Mouse (Mus musculus): ENCODE results near the gene Aqp12. TPM values are rescaled to one million over a fixed set of nuclear protein-coding genes. Genes with fewer than 3 reads are reported as not detected.

Gene Aqp12
- polyA plus RNA-seq, 1 experiment = 0.42 TPM

GRCm38 (mm10) chr1:93030060-93030459 is 23.9 kb downstream of the Aqp12 start:
- DNase-seq = no peak
- no peak overlapping the region for H3K4me3 ChIP-seq (ENCODE audit: control insufficient read depth, insufficient read depth, low read length)
- no peak overlapping the region for H3K27ac ChIP-seq (ENCODE audit: control insufficient read depth, insufficient read depth, low read length)
- no peaks in the 10 kb centered on the region for H3K4me1 ChIP-seq (replicated peaks; ENCODE audit: control insufficient read depth, insufficient read depth, low read length)
- TF ChIP-seq CTCF (IDR thresholded peaks at IDR 0.05; ENCODE audit: borderline replicate concordance, control insufficient read depth, extremely low read depth, insufficient read depth, low read length, poor library complexity) (no peak), POLR2A (IDR thresholded peaks at IDR 0.05; ENCODE audit: control insufficient read depth, extremely low read depth, insufficient read depth, low read length, poor library complexity) (no peak)
- no peaks in the 10 kb centered on the region for H3K27me3 ChIP-seq (ENCODE audit: control insufficient read depth, insufficient read depth, low read length)
- H3K36me3 ChIP-seq (ENCODE audit: control insufficient read depth, insufficient read depth, low read length) = no peaks in the 10 kb centered on the region
- WGBS = 77% methylated on average over 2 of the region's 2 CpGs

DNA sequence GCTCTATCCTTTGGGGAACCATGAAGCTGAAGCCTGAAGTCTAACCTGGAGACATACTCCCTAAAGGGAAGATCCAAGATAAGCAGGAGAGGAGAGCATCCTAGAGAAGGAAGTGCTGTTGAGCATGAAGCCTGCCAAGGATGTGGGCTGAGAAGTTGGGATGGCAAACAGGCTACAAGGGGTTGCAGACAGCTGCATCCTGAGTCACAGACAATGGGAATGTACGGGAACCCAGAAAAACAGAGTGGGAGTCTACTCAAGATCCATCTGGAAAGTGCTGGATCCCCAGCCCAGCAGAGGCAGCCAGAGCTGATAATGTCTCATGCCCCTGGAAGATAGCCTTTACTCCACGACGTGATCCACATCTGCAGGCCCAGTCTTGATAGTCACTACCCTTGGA is 25.1 kb downstream of the Aqp12 start:
- Histone ChIP-seq H3K27ac (ENCODE audit: control insufficient read depth, insufficient read depth, low read length) (no peak overlapping the region), H3K4me3 (ENCODE audit: control insufficient read depth, insufficient read depth, low read length) (no peak overlapping the region), H3K27me3 (ENCODE audit: control insufficient read depth, insufficient read depth, low read length) (no peaks in the 10 kb centered on the region), H3K36me3 (ENCODE audit: control insufficient read depth, insufficient read depth, low read length) (no peaks in the 10 kb centered on the region), H3K4me1 (replicated peaks; ENCODE audit: control insufficient read depth, insufficient read depth, low read length) (no peaks in the 10 kb centered on the region)
- 89% methylated on average over 3 of the region's 3 CpGs for WGBS
- DNase-seq = no peak
- TF ChIP-seq POLR2A (IDR thresholded peaks at IDR 0.05; ENCODE audit: control insufficient read depth, extremely low read depth, insufficient read depth, low read length, poor library complexity) (no peak), CTCF (IDR thresholded peaks at IDR 0.05; ENCODE audit: borderline replicate concordance, control insufficient read depth, extremely low read depth, insufficient read depth, low read length, poor library complexity) (no peak)

DNA sequence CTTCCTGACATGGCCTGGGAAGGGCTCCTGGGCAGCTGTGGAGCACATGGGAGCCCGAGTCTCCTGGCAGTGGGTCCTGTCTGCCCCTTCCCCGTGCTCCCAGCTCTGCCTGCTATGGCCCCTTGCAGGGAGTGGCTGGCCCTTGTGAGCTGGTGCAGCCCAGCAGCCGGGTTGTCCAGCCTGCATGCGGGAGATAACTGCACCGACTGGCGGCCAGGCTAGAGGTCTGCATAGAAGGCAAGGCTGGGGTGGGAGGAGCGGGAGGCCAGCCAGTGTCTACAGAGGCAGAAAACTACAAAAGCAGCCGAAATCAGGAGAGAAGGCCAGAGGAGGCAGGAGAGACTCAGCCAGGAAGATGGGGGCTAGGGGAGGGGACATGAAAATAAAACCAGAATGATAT is 27.9 kb downstream of the Aqp12 start:
- Histone ChIP-seq H3K4me3 (ENCODE audit: control insufficient read depth, insufficient read depth, low read length) (no peak overlapping the region), H3K27me3 (ENCODE audit: control insufficient read depth, insufficient read depth, low read length) (no peaks in the 10 kb centered on the region), H3K36me3 (ENCODE audit: control insufficient read depth, insufficient read depth, low read length) (no peaks in the 10 kb centered on the region), H3K4me1 (replicated peaks; ENCODE audit: control insufficient read depth, insufficient read depth, low read length) (no peaks in the 10 kb centered on the region; the same call in 1 of the 2 replicates), H3K27ac (ENCODE audit: control insufficient read depth, insufficient read depth, low read length) (no peak overlapping the region)
- no peak for DNase-seq
- TF ChIP-seq CTCF (IDR thresholded peaks at IDR 0.05; ENCODE audit: borderline replicate concordance, control insufficient read depth, extremely low read depth, insufficient read depth, low read length, poor library complexity) = no peak
- no peak for TF ChIP-seq POLR2A (IDR thresholded peaks at IDR 0.05; ENCODE audit: control insufficient read depth, extremely low read depth, insufficient read depth, low read length, poor library complexity)
- 87% methylated on average over 8 of the region's 8 CpGs for WGBS

GRCm38 (mm10) chr1:93035981-93036380 is 29.8 kb downstream of the Aqp12 start:
- no peak for TF ChIP-seq CTCF (IDR thresholded peaks at IDR 0.05; ENCODE audit: borderline replicate concordance, control insufficient read depth, extremely low read depth, insufficient read depth, low read length, poor library complexity)
- no peak for TF ChIP-seq POLR2A (IDR thresholded peaks at IDR 0.05; ENCODE audit: control insufficient read depth, extremely low read depth, insufficient read depth, low read length, poor library complexity)
- no peaks in the 10 kb centered on the region for H3K27me3 ChIP-seq (ENCODE audit: control insufficient read depth, insufficient read depth, low read length)
- no peak overlapping the region for H3K4me3 ChIP-seq (ENCODE audit: control insufficient read depth, insufficient read depth, low read length)
- DNase-seq = no peak
- no peak overlapping the region for H3K27ac ChIP-seq (ENCODE audit: control insufficient read depth, insufficient read depth, low read length)
- 89% methylated on average over 4 of the region's 4 CpGs for WGBS
- no peaks in the 10 kb centered on the region; the same call in 1 of the 2 replicates for H3K4me1 ChIP-seq (replicated peaks; ENCODE audit: control insufficient read depth, insufficient read depth, low read length)
- H3K36me3 ChIP-seq (ENCODE audit: control insufficient read depth, insufficient read depth, low read length) = no peaks in the 10 kb centered on the region

GRCm38 (mm10) chr1:93046153-93046789 is 40.1 kb downstream of the Aqp12 start:
- Histone ChIP-seq H3K27ac (ENCODE audit: control insufficient read depth, insufficient read depth, low read length) (no peak overlapping the region), H3K27me3 (ENCODE audit: control insufficient read depth, insufficient read depth, low read length) (no peaks in the 10 kb centered on the region), H3K4me1 (replicated peaks; ENCODE audit: control insufficient read depth, insufficient read depth, low read length) (no peaks in the 10 kb centered on the region), H3K4me3 (ENCODE audit: control insufficient read depth, insufficient read depth, low read length) (no peak overlapping the region), H3K36me3 (ENCODE audit: control insufficient read depth, insufficient read depth, low read length) (no peaks in the 10 kb centered on the region)
- WGBS = 84% methylated on average over 10 of the region's 10 CpGs
- TF ChIP-seq POLR2A (IDR thresholded peaks at IDR 0.05; ENCODE audit: control insufficient read depth, extremely low read depth, insufficient read depth, low read length, poor library complexity) = no peak
- no peak for TF ChIP-seq CTCF (IDR thresholded peaks at IDR 0.05; ENCODE audit: borderline replicate concordance, control insufficient read depth, extremely low read depth, insufficient read depth, low read length, poor library complexity)
- DNase-seq = no peak

- Histone ChIP-seq H3K27me3 (ENCODE audit: control insufficient read depth, insufficient read depth, low read length) (no peaks in the 10 kb centered on the region), H3K4me3 (ENCODE audit: control insufficient read depth, insufficient read depth, low read length) (no peak overlapping the region), H3K4me1 (replicated peaks; ENCODE audit: control insufficient read depth, insufficient read depth, low read length) (no peaks in the 10 kb centered on the region), H3K27ac (ENCODE audit: control insufficient read depth, insufficient read depth, low read length) (no peak overlapping the region), H3K36me3 (ENCODE audit: control insufficient read depth, insufficient read depth, low read length) (no peaks in the 10 kb centered on the region)
- no peak for DNase-seq
- TF ChIP-seq CTCF (IDR thresholded peaks at IDR 0.05; ENCODE audit: borderline replicate concordance, control insufficient read depth, extremely low read depth, insufficient read depth, low read length, poor library complexity) (no peak), POLR2A (IDR thresholded peaks at IDR 0.05; ENCODE audit: control insufficient read depth, extremely low read depth, insufficient read depth, low read length, poor library complexity) (no peak)
- 93% methylated on average over 3 of the region's 3 CpGs for WGBS
Observed at GRCm38 (mm10) chr1:93050071-93050470, 43.9 kb downstream of the Aqp12 start.
